Mouse (Mus musculus): ENCODE measurements around the gene Zic4. TPM values are rescaled to one million over a fixed set of nuclear protein-coding genes. Genes with fewer than 3 reads are reported as not detected.
A peak's percentile ranks its signal among the peaks of the same experiment; 100 is the strongest.

Gene Zic4
- polyA plus RNA-seq, 1 experiment from 2014 or later: 7.6 TPM

- Histone ChIP-seq H3K4me3 (ENCODE audit: low read depth, low read length) (no peak overlapping the region), H3K27me3 (replicated peaks; ENCODE audit: control insufficient read depth, insufficient read depth, low read length) (peaks cover 89% of the 10 kb centered on the region), H3K9me3 (ENCODE audit: control insufficient read depth, low read length) (no peaks in the 10 kb centered on the region), H3K27ac (replicated peaks; ENCODE audit: low read depth, low read length) (no peak overlapping the region), H3K36me3 (ENCODE audit: control insufficient read depth, insufficient read depth, low read length) (no peaks in the 10 kb centered on the region), H3K4me2 (ENCODE audit: low read depth, low read length) (no peak overlapping the region), H3K9ac (ENCODE audit: low read depth, low read length) (no peak overlapping the region), H3K4me1 (ENCODE audit: control insufficient read depth, insufficient read depth, low read length) (no peaks in the 10 kb centered on the region)
- no peak for ATAC-seq (ENCODE audit: low read depth)
- DNase-seq (ENCODE audit: low spot score): peak; percentile 44
- 2% methylated on average over 12 of the region's 12 CpGs for WGBS
Measured at GRCm38 (mm10) chr9:91414007-91414661, 51.9 kb downstream of the Zic4 start.

GRCm38 (mm10) chr9:91420441-91420840, 58.2 kb downstream of the Zic4 start:
- DNase-seq (ENCODE audit: low spot score) (no peak), ATAC-seq (ENCODE audit: low read depth) (no peak)
- Histone ChIP-seq H3K27me3 (replicated peaks; ENCODE audit: control insufficient read depth, insufficient read depth, low read length) (peaks cover 66% of the 10 kb centered on the region), H3K36me3 (ENCODE audit: control insufficient read depth, insufficient read depth, low read length) (no peaks in the 10 kb centered on the region), H3K9ac (ENCODE audit: low read depth, low read length) (no peak overlapping the region), H3K9me3 (ENCODE audit: control insufficient read depth, low read length) (no peaks in the 10 kb centered on the region), H3K4me3 (ENCODE audit: low read depth, low read length) (no peak overlapping the region; the same call in 1 of the 2 replicates), H3K4me1 (ENCODE audit: control insufficient read depth, insufficient read depth, low read length) (no peaks in the 10 kb centered on the region), H3K27ac (replicated peaks; ENCODE audit: low read depth, low read length) (no peak overlapping the region), H3K4me2 (ENCODE audit: low read depth, low read length) (peak overlapping the region; percentile 20; the same call in 1 of the 2 replicates)
- WGBS: under 1% methylated on average over 18 of the region's 18 CpGs

Other genes starting within 250 kb of the Zic4 start
- gene Zic1, start 3.4 kb downstream of the Zic4 start, polyA plus RNA-seq (2014; fragmentation: Nextera tagmentation; extraction: Ambion mirVana): 2.7 and 2.8 TPM in 2 replicates

Data from embryonic facial prominence, embryonic 14.5 days (tissue).